Mouse (Mus musculus) adipocyte (in vitro differentiated cells): Measurements from ENCODE around the gene Cfap45.

Experiments used
- DNase-seq: peaks from one replicate; pipeline ENCODE4 v3.0.0-alpha.2; 2016; ENCODE audit warnings: low spot score

The Cfap45 gene

DNA sequence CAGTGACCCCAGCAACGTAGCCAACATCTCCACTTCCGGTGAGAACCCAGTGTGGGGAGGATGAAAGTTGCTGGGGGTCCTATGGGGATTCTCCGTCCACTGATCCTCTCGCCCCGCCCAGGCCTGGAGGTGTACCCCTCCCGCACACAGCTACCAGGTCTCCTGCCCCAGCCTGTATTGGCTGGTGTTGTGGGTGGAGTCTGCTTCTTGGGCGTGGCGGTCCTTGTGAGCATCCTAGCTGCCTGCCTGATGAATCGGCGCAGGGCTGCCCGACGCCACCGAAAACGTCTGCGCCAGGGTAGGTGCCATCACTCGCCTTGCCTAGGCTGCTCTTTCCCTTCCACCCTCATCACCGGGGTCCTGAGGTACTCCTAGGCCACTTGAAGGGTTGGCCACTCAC is 24.6 kb upstream of the Cfap45 start:
- no peak for DNase-seq

DNA sequence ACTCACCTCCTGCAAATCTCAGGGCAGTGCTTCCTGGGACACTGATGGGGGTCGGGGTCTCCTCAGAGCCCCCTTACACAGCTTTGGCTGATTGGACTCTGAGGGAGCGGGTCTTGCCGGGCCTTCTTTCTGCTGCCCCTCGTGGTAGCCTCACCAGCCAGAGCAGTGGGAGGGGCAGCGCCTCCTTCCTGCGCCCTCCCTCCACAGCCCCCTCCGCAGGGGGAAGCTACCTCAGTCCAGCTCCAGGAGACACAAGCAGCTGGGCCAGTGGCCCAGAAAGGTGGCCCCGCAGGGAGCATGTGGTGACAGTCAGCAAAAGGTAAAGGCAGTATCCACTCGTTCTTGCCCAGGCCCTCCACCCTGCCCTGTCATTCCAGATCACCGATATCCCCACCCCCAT is 23.2 kb upstream of the Cfap45 start:
- DNase-seq: no peak

GRCm38 (mm10) chr1:172499765-172500441 is 20.7 kb upstream of the Cfap45 start, which contains the start of gene Tagln2:
Gene Tagln2 (plus strand): TSS chr1:172500047.
- peak; percentile 61 for DNase-seq

DNA sequence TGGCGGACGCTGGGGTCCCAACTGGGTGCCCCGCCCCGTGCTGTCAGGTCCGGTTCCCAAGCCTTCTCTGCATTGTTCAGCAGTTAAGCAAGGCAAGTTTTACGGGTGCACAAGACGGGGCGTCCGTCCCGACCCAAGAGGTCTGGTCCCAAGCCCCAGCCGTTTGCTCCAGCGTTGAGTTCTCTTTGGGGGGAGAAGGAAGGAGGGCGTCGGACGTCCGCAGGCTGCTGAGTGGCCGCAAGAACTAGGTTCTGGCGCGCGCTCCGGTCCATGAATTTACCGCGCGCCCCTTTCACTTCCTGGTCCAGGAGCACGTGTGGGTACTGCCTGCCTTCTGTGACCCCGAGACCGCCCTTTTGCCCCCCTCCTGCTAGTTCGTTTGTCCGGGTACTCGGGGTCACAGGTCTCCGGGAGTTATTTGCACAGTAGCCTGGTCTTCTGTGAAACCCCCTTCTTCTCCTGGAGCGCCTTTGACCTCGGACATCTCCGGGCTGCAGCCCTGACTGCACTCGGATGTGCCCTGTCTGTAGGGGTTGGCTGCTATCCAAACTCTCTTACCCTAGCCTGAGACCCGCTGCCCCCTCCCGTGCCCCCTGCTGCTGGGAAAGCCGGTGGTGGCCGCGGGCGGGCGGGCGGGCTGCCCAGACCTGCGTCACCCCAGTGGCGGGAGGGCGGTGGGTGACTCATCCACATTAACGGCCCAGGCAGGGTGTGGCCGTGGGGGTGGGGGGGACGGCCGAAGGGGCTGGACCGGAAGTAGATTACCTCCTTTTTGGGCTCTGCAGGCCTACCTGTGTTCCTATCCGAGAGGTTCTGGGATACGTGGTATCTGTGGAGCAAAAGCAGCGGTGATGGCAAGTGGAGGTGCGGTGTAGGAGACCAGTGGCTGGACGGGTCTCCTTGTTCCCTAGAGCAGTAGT is 19.9 kb upstream of the Cfap45 start:
- peak; percentile 34 for DNase-seq

DNA sequence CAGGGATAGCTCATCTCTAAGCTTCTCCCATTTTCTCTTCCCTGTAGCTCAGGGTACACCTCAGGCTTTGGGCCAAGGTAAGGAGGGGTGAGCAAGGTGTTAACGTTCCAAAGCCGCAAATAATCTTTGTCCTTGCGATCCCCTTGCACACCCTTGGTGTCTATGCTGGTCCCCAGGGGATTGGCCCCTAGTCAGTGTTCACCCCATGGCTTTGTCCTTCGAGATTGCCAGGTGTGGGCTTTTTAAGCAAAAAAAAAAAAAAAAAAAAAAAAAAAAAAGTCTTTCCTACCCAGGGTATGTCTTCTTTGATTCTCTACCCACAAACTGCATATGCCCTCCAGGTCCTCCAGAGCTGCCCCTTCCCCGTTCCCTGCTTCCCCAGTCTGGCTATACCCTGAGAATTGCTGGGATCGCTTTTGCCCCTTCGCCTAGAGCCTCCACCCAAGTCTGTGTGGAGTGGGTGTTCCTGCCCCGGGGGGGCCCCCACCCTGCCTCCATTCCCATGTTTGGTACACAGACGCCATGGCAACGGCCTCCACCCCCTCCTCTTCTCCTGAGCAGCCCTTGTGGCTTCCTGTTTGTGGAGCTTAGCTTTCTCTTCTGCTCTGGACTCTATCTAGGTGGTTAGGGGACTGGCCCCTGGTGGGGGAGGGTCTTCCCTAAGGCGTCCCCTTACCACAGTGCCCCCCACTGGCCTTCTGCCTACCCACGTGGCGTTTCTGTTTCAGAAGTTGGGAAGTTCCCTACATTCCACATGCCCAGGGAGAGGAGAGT is 19.0 kb upstream of the Cfap45 start:
- DNase-seq: peak; percentile 24

DNA sequence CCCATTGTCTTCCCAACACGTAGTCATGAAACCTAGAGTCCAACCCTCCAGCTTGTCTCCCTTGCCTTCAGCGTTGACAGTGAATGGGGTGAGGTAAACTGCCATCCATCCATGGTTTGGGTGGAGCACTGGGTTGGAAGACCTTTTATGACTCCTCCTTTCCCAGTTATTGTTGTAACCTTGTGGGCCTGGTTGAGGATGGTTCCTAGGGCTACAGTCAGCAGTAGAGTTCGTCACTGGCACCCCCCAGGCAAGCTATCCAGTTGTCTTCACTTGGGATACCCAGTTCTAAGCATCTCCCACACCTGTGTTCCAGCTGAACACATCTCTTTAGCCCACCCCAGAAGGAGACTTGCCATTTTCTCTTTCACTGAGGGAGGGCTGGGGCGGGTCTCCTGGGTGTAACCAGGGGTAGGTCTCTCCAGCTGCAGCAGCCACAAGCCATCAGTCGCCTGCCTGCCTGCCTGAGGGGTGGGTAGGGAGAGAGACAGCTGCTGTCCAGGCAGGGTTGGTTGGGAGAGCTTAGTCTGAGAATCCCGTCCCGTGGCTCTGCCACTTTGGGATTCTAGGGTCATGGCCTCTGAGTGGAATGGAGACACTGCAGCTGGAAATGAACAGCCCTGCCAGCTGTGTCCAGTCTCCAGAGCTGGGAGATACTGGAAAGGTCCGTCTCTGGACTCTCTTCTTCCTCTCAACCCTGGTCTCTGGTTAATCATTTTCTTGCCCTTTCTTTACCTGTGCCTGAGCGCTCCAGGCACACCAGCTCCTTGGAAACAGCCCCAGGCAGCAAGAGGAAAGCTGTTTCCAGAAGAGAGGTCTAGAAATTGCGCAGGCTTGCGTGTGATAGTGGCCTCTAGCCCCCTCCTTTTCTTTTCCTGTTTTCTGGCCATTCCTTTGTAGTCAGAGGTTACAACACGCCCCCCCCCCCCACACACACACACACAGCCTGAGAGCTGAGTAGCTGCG is 18.2 kb upstream of the Cfap45 start:
- peak; percentile 20 for DNase-seq

GRCm38 (mm10) chr1:172503111-172503997 is 17.2 kb upstream of the Cfap45 start:
- no peak for DNase-seq

DNA sequence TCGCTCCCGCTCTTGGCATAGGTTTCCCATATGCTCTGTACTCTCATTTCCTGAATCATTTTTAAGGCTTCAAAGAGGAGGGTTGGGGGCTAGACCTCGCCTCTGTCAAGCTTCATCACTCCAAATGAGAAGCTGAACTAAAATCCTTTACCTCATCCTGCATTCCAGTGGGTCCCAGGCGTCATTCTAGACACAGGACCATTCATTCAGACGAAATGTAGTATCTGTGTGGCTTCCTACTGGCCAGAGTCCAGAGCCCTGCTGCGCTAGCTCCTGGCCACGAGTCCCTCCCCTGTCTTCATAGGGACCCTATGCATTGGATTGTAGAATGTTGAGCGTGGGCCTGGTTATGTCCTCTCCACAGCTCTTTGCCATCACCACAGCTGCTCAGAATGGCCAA is 15.8 kb upstream of the Cfap45 start:
- no peak for DNase-seq

DNA sequence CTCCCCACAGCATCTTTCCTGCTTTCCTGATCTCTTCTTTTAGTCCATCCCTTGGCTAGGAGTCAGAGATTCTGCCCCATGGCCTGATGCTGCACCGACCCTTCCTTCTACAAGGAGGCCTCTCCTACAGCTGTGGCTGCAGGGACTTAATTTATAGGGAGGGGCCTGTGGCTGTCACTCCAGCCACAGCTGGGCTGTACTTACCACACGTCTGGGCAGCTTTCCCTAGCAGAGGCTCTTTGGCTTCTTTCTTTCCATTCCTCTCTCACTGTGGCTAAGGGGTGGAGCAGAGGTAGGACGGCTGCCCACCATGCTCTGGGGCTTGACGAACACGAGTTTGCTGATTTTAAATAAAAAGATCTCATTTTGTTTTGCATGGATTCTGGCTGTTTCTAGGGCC is 13.6 kb upstream of the Cfap45 start:
- DNase-seq: peak; percentile 27

GRCm38 (mm10) chr1:172507701-172508100 is 12.9 kb upstream of the Cfap45 start:
- no peak for DNase-seq

DNA sequence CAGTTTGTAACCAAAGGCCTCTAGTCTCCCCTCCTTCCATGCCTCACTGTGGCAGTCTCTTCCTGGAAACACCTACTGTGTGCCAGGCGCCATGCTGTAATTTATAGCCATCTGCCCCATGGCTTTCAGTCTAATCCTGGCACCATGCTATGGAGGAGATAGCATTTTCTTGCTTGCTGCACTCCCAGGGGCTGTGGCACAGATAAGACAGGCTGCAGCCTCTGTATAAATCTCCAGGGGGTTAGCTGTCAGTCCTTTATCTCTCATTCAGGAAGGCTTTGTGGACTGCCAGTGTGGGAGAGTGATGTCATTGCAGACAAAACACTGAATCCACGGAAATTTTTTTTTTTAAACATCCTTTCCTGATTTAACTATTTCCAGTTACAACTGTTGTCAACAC is 12.4 kb upstream of the Cfap45 start:
- DNase-seq: no peak

DNA sequence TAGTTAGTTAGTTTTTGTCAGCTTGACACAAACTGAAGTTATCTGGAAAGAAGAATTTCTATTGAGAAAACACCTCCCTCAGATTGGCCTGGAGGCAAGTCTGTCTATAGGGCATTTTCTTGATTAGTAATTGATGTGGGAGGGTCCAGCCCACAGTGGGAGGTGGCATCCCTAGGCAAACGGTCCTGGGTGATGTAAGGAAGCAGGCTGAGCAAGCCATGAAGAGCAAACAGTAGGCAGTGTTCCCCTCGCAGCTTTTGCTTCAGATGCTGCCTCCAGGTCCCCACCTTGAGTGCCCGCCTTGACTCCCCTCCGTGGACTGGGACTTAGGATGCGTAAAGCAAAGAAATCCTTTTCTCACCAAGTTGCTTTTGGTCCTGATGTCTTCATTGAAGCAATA is 11.4 kb upstream of the Cfap45 start:
- DNase-seq: no peak

GRCm38 (mm10) chr1:172509983-172510382 is 10.6 kb upstream of the Cfap45 start:
- no peak for DNase-seq

DNA sequence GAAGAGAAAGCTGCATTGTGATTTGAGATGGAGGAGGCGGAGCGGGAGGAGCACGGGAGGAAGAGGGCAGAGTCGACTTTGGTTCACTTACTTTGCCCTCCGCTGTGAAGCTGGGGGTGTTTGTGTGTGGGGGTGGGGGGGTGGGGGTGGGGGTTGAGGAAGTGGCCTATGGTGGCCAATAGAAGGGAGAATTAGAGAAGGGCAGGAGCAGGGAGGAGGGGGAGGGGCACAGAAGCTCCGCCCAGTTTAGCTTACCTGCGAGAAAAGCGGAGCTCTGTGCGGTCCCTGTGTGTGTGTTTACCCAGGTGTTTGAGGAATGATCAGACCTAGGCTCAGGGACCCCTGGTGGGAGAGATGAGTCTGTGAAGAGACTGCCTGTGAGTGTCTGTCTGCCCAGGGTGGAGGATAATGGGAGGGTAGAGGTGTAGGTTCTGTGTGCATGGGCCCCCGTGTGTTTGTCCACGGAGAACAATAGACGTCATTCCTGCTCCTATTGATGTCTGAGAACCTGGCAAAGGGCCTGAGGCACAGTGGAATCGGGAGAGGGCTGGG is 10.1 kb upstream of the Cfap45 start:
- DNase-seq: no peak

- no peak for DNase-seq
Measured at GRCm38 (mm10) chr1:172512962-172513361, 7.6 kb upstream of the Cfap45 start.

DNA sequence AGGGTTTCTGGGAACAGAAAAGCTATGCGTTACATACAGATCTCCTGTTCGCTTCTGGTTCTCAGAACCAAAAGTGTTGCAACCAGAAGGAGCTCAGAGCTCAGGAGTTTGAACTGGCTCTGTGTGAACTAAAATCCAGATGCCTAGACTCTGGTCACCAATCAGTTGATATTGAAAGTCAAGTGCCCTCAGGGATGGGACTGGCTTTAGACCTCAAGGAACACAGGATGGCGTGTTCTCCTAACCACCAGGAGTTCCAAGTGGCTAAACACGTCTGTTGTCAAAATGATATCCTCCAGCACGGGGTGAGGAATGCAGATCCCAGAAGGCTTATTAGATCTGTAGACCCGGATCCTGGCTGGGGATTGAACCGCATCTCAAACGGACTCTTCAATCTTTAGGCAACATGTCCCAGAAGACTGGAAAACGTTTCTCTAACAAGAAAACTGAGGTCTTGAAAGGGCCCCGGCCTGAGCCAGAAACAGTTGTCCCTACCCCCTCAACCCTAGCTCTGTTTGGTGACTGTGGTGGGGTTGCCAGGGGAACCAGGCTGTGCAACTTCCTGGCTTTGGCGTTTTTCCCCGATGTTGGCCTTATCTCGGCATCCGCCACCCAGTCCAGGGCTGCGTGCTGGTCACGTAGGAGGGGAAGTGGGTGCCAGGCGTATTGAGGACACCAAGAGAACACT is 6.9 kb upstream of the Cfap45 start:
- DNase-seq: no peak

GRCm38 (mm10) chr1:172514213-172514529 is 6.4 kb upstream of the Cfap45 start:
- DNase-seq: no peak

- no peak for DNase-seq
Measured at GRCm38 (mm10) chr1:172514551-172515268, 5.9 kb upstream of the Cfap45 start.

- DNase-seq: no peak
Measured at GRCm38 (mm10) chr1:172515396-172515795, 5.2 kb upstream of the Cfap45 start.
